Mouse (Mus musculus): ENCODE measurements around the gene H3f3a. TPM values are rescaled to one million over a fixed set of nuclear protein-coding genes. Genes with fewer than 3 reads are reported as not detected.
A peak's percentile ranks its signal among the peaks of the same experiment; 100 is the strongest.

H3f3a gene
- 1,560 and 1,618 TPM in 2 replicates for polyA plus RNA-seq (2015; fragmentation: Nextera tagmentation; extraction: Ambion mirVana)

GRCm38 (mm10) chr1:180813885-180814740 lies at the start of gene H3f3a:
Gene H3f3a (minus strand): TSS chr1:180813943.
- peak within 1 kb of the TSS; percentile 100 for H3K27ac ChIP-seq
- peaks cover 17% of the 10 kb centered on the region for H3K36me3 ChIP-seq
- peak within 1 kb of the TSS; percentile 95 for H3K4me3 ChIP-seq
- H3K9me3 ChIP-seq (replicated peaks) = no peaks in the 10 kb centered on the region
- no peaks in the 10 kb centered on the region for H3K27me3 ChIP-seq
- H3K4me2 ChIP-seq = peak within 1 kb of the TSS; percentile 73
- WGBS = 2% methylated on average over 54 of the region's 69 CpGs
- H3K4me1 ChIP-seq (replicated peaks) = peaks cover 28% of the 10 kb centered on the region
- ATAC-seq (replicated peaks; ENCODE audit: insufficient number of reproducible peaks, insufficient read depth, low FRiP score, low read depth) = peak; percentile 82
- H3K9ac ChIP-seq = peak within 1 kb of the TSS; percentile 100

DNA sequence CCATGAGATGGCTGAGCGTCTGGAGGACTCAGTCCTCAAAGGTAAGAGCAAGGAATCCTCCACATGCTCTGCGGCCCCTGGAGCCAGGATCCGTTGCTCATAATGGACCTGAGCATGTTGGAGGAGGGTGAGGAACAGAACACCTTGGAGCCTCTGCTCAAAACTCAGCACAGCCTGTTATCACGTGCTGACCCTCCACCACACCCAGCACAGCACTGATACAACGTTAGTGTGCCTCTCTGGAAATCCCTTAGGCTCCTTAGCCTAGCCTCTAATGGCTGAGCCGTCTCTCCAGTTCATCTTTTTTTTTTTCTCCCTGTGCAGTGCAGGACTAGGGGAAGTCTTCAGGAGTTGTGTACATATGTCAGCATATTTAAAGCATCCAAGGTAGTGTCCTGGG lies 46.3 kb upstream of the H3f3a start:
- Histone ChIP-seq H3K4me1 (replicated peaks) (no peaks in the 10 kb centered on the region), H3K4me3 (no peak overlapping the region), H3K36me3 (peaks cover 81% of the 10 kb centered on the region), H3K4me2 (no peak overlapping the region), H3K9ac (no peak overlapping the region), H3K27me3 (no peaks in the 10 kb centered on the region), H3K9me3 (replicated peaks) (no peaks in the 10 kb centered on the region), H3K27ac (no peak overlapping the region)
- WGBS = 69% methylated on average over 6 of the region's 6 CpGs
- ATAC-seq (replicated peaks; ENCODE audit: insufficient number of reproducible peaks, insufficient read depth, low FRiP score, low read depth) = no peak

- Histone ChIP-seq H3K9me3 (replicated peaks) (no peaks in the 10 kb centered on the region), H3K4me1 (replicated peaks) (no peaks in the 10 kb centered on the region), H3K36me3 (peaks cover 78% of the 10 kb centered on the region), H3K27me3 (no peaks in the 10 kb centered on the region), H3K9ac (no peak overlapping the region), H3K27ac (no peak overlapping the region), H3K4me2 (no peak overlapping the region), H3K4me3 (no peak overlapping the region)
- ATAC-seq (replicated peaks; ENCODE audit: insufficient number of reproducible peaks, insufficient read depth, low FRiP score, low read depth) = no peak
These were observed 45.0 kb upstream of the H3f3a start for GRCm38 (mm10) chr1:180858763-180859162.

DNA sequence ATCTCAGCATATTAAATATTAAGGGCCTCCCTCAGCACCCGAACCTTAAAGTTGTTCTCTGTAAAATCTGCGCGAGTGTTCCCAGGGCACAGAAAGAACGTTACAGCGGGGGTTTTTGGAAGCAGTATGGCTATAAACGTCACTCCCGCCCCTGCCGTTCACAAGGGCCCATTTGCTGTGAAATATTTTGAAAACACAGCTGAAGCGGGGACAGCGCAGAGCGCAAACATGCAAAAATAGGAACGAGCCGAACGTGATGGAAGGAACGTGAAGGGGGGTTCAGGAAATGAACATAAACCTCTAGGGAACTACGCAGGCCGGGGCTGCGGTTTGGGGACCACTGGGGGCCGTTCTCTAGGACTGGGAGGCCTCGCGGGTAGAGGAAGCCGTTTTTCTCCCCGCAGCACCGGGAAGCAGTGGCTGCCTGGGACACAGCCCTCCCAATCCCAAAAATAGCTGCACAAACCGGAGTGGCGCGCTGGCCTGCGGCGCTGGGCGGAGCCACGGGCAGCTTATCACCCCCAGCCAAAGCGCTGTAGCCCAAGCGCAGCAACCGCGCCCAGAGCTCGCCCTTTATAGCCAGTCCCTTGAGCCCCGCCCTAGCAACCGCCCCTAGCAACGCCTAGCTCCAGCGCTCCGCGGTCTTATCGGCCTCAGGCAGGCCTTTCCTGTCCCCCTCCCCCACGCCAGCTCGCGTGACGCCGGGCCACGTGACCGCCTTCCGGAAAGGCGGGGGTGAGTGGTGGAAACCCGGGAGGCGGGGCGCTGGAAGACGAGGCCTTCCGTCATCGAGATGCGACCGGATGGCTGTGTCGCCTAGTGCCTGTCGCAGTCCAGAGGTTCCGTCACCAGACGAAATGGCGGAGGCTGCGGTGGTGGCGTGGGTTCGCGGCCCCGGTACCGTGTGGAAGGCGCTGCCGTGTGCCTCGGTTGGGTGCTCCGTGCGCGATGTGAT lies 36.9 kb upstream of the H3f3a start, which contains the start of gene Sde2:
Gene Sde2, plus strand, starts transcription at position 812 of the 955 bp plus-strand sequence.
- peaks cover 42% of the 10 kb centered on the region for H3K4me1 ChIP-seq (replicated peaks)
- peak within 1 kb of the TSS; percentile 92 for H3K9ac ChIP-seq
- no peaks in the 10 kb centered on the region for H3K27me3 ChIP-seq
- H3K9me3 ChIP-seq (replicated peaks) = no peaks in the 10 kb centered on the region
- peak within 1 kb of the TSS; percentile 90 for H3K4me3 ChIP-seq
- peaks cover 3% of the 10 kb centered on the region for H3K36me3 ChIP-seq
- H3K4me2 ChIP-seq = peak within 1 kb of the TSS; percentile 67
- ATAC-seq (replicated peaks; ENCODE audit: insufficient number of reproducible peaks, insufficient read depth, low FRiP score, low read depth) = peak; percentile 98
- WGBS = under 1% methylated on average over 77 of the region's 77 CpGs
- peak within 1 kb of the TSS; percentile 96 for H3K27ac ChIP-seq

GRCm38 (mm10) chr1:180849701-180850301 lies 36.1 kb upstream of the H3f3a start:
- H3K4me2 ChIP-seq = peak overlapping the region; percentile 61
- WGBS = 31% methylated on average over 11 of the region's 11 CpGs
- no peaks in the 10 kb centered on the region for H3K36me3 ChIP-seq
- H3K4me1 ChIP-seq (replicated peaks) = peaks cover 42% of the 10 kb centered on the region
- H3K27me3 ChIP-seq = no peaks in the 10 kb centered on the region
- H3K4me3 ChIP-seq = peak overlapping the region; percentile 90
- no peaks in the 10 kb centered on the region for H3K9me3 ChIP-seq (replicated peaks)
- peak overlapping the region; percentile 96 for H3K27ac ChIP-seq
- peak overlapping the region; percentile 54 for H3K9ac ChIP-seq
- ATAC-seq (replicated peaks; ENCODE audit: insufficient number of reproducible peaks, insufficient read depth, low FRiP score, low read depth) = no peak

GRCm38 (mm10) chr1:180848511-180849241 lies 34.9 kb upstream of the H3f3a start:
- H3K9ac ChIP-seq = peak overlapping the region; percentile 21; the same call in 1 of the 2 replicates
- H3K4me1 ChIP-seq (replicated peaks) = peaks cover 42% of the 10 kb centered on the region
- peak overlapping the region; percentile 38 for H3K4me3 ChIP-seq
- peak overlapping the region; percentile 96 for H3K27ac ChIP-seq
- H3K27me3 ChIP-seq = no peaks in the 10 kb centered on the region
- H3K4me2 ChIP-seq = peak overlapping the region; percentile 63
- peak; percentile 5; the same call in 1 of the 2 replicates for ATAC-seq (replicated peaks; ENCODE audit: insufficient number of reproducible peaks, insufficient read depth, low FRiP score, low read depth)
- WGBS = 11% methylated on average over 11 of the region's 11 CpGs
- H3K36me3 ChIP-seq = no peaks in the 10 kb centered on the region
- H3K9me3 ChIP-seq (replicated peaks) = no peaks in the 10 kb centered on the region

DNA sequence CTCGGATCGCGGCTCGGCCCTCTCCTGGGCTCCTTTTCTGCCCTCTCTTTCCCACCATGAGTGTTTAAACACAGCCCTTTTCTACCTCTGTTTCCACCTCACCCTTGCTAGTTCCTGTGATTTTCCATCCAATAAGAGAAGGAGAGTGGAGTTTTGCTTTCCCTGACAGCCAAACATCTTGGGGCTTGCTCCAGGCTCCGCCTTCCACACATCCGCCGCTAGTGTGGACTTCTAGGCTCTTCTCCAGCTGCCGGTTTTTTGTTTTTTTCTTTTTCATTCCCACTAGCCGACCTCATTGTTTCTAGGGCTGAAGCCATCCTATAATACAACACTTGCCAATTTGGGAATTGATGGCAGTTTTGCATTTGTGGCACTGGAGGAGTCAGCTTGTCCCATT lies 34.4 kb upstream of the H3f3a start:
- Histone ChIP-seq H3K9ac (peak overlapping the region; percentile 34; the same call in 1 of the 2 replicates), H3K27ac (peak overlapping the region; percentile 96), H3K27me3 (no peaks in the 10 kb centered on the region), H3K9me3 (replicated peaks) (no peaks in the 10 kb centered on the region), H3K4me1 (replicated peaks) (peaks cover 42% of the 10 kb centered on the region), H3K36me3 (no peaks in the 10 kb centered on the region), H3K4me3 (peak overlapping the region; percentile 38), H3K4me2 (peak overlapping the region; percentile 63)
- peak; percentile 47 for ATAC-seq (replicated peaks; ENCODE audit: insufficient number of reproducible peaks, insufficient read depth, low FRiP score, low read depth)
- WGBS = 4% methylated on average over 9 of the region's 9 CpGs

DNA sequence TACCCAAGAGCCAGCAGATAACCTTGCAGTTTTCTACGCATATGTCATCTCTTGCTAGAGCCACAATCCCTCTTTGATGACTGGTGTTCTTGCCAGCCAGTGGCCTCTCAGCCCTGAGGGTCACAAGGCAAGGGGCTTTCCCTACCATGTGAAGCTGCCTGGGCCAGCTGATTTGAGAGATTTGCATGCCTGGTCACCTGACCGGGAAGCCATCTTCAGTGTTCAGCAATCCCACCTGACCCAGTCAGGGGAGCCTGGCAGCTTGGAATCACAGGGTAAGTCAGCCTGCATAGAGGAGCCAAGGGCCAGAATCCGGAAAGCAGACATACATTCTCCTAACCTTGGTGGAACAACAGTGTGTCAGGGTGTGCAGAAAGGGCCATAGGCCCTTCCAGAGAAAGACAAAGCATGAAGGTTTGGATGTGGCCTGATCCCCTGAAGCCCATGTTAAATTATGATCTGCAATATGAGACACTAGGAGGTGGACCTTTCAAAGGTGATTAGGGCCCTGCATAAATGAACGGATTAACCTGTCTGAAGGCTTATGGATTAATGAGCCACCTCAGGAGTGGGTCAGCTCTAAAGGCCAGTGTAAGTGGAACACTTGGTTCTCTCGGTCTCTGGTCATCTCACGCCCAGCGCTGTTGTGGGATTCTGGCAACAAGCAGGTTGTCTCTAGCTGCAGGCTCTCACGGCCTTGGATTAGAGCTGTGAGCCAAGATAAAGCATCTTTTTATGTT lies 28.0 kb upstream of the H3f3a start:
- Histone ChIP-seq H3K4me1 (replicated peaks) (no peaks in the 10 kb centered on the region), H3K4me2 (no peak overlapping the region), H3K9ac (no peak overlapping the region), H3K9me3 (replicated peaks) (no peaks in the 10 kb centered on the region), H3K27me3 (no peaks in the 10 kb centered on the region), H3K27ac (no peak overlapping the region), H3K4me3 (no peak overlapping the region), H3K36me3 (no peaks in the 10 kb centered on the region)
- ATAC-seq (replicated peaks; ENCODE audit: insufficient number of reproducible peaks, insufficient read depth, low FRiP score, low read depth) = no peak
- WGBS = 80% methylated on average over 8 of the region's 8 CpGs

GRCm38 (mm10) chr1:180839201-180839910 lies 25.6 kb upstream of the H3f3a start:
- Histone ChIP-seq H3K9ac (no peak overlapping the region), H3K4me3 (no peak overlapping the region), H3K9me3 (replicated peaks) (no peaks in the 10 kb centered on the region), H3K36me3 (no peaks in the 10 kb centered on the region), H3K27me3 (no peaks in the 10 kb centered on the region), H3K4me1 (replicated peaks) (no peaks in the 10 kb centered on the region), H3K27ac (no peak overlapping the region), H3K4me2 (no peak overlapping the region)
- ATAC-seq (replicated peaks; ENCODE audit: insufficient number of reproducible peaks, insufficient read depth, low FRiP score, low read depth) = no peak
- 69% methylated on average over 8 of the region's 8 CpGs for WGBS
